Mouse (Mus musculus) forebrain, embryonic 11.5 days (tissue): ENCODE data around the gene Slc25a42. TPM values are rescaled to one million over a fixed set of nuclear protein-coding genes. Genes with fewer than 3 reads are reported as not detected.

Experiments used
- ATAC-seq: fragments of 200-750 bp; cut with Nextera tagmentation; replicated peaks from 2 replicates; pipeline ENCODE4 v1.8.0; 2017; ENCODE audit warnings: moderate TSS enrichment; ENCODE audit not compliant: low FRiP score
- DNase-seq: peaks from one replicate; pipeline ENCODE4 v3.0.0-alpha.2; 2017; ENCODE audit warnings: low spot score
- H3K27ac ChIP-seq: fragments of 300-500 bp; sonication (generic); 2 replicates; pipeline ENCODE4 v1.5.1; 2014; ENCODE audit warnings: low read depth, low read length
- H3K27me3 ChIP-seq: fragments of 300-500 bp; sonication (generic); 2 replicates; pipeline ENCODE4 v1.6.1; 2014; ENCODE audit warnings: mild to moderate bottlenecking, low read length, mixed read lengths; ENCODE audit not compliant: control insufficient read depth, insufficient read depth
- H3K36me3 ChIP-seq: fragments of 300-500 bp; sonication (generic); 2 replicates; pipeline ENCODE4 v1.6.1; 2014; ENCODE audit warnings: mild to moderate bottlenecking, low read length, moderate library complexity, mixed read lengths; ENCODE audit not compliant: control insufficient read depth, insufficient read depth
- H3K4me1 ChIP-seq: fragments of 300-500 bp; sonication (generic); replicated peaks from 2 replicates; pipeline ENCODE4 v1.6.1; 2014; ENCODE audit warnings: low read length, mixed read lengths; ENCODE audit not compliant: control insufficient read depth, insufficient read depth
- H3K4me2 ChIP-seq: fragments of 300-500 bp; sonication (generic); 2 replicates; pipeline ENCODE4 v1.6.1; 2014; ENCODE audit warnings: low read depth, mild to moderate bottlenecking, low read length, moderate library complexity, mixed read lengths; ENCODE audit not compliant: severe bottlenecking
- H3K4me3 ChIP-seq: fragments of 300-500 bp; sonication (generic); 2 replicates; pipeline ENCODE4 v1.5.1; 2014; ENCODE audit warnings: low read depth, low read length
- H3K9ac ChIP-seq: fragments of 300-500 bp; sonication (generic); 2 replicates; pipeline ENCODE4 v1.6.1; 2014; ENCODE audit warnings: low read length
- H3K9me3 ChIP-seq: fragments of 300-500 bp; sonication (generic); 2 replicates; pipeline ENCODE4 v1.6.1; 2016; ENCODE audit warnings: low read length, mixed read lengths; ENCODE audit not compliant: control insufficient read depth
- WGBS: fragments of 180-500 bp; shearing (Covaris S2); extraction: QIAGEN DNeasy Blood & Tissue Kit; methylation state at CpG from one replicate; pipeline ENCODE4 v1.1.7; 2014; 5-methylcytosine and 5-hydroxymethylcytosine counted together
- polyA plus RNA-seq: library from polyadenylated mRNA; unstranded; fragments of >200 nt; fragmentation: Nextera tagmentation; extraction: Ambion mirVana; gene quantifications from 2 replicates; pipeline ENCODE4 v1.2.1, GENCODE M21; 2014

Slc25a42 gene
- polyA plus RNA-seq, 1 experiment from 2014 or later = 1.9 TPM

- ATAC-seq (no peak), DNase-seq (no peak)
- no peak overlapping the region for H3K27ac ChIP-seq
- H3K9ac ChIP-seq = no peak overlapping the region
- no peaks in the 10 kb centered on the region for H3K9me3 ChIP-seq
- 33% methylated on average over 8 of the region's 8 CpGs for WGBS
- peaks cover 4% of the 10 kb centered on the region; the same call in 1 of the 2 replicates for H3K4me1 ChIP-seq
- no peaks in the 10 kb centered on the region for H3K36me3 ChIP-seq
- no peak overlapping the region for H3K4me3 ChIP-seq
- no peak overlapping the region for H3K4me2 ChIP-seq
- peaks cover 10% of the 10 kb centered on the region for H3K27me3 ChIP-seq
Observed at GRCm38 (mm10) chr8:70210538-70210937, 1.6 kb downstream of the Slc25a42 start.

GRCm38 (mm10) chr8:70208130-70208529 is 4.0 kb downstream of the Slc25a42 start:
- Histone ChIP-seq H3K4me3 (no peak overlapping the region), H3K36me3 (no peaks in the 10 kb centered on the region), H3K4me1 (peaks cover 4% of the 10 kb centered on the region; the same call in 1 of the 2 replicates), H3K27ac (no peak overlapping the region), H3K4me2 (no peak overlapping the region), H3K27me3 (peaks cover 10% of the 10 kb centered on the region), H3K9ac (no peak overlapping the region), H3K9me3 (no peaks in the 10 kb centered on the region)
- WGBS = 40% methylated on average over 1 of the region's 1 CpGs
- DNase-seq = no peak
- ATAC-seq = no peak

- no peaks in the 10 kb centered on the region for H3K4me1 ChIP-seq
- H3K9me3 ChIP-seq = no peaks in the 10 kb centered on the region
- no peak for DNase-seq
- H3K9ac ChIP-seq = no peak overlapping the region
- no peak overlapping the region for H3K4me2 ChIP-seq
- H3K27ac ChIP-seq = no peak overlapping the region
- H3K27me3 ChIP-seq = no peaks in the 10 kb centered on the region
- 61% methylated on average over 1 of the region's 1 CpGs for WGBS
- H3K36me3 ChIP-seq = no peaks in the 10 kb centered on the region
- H3K4me3 ChIP-seq = no peak overlapping the region
- no peak for ATAC-seq
Observed at GRCm38 (mm10) chr8:70204757-70205156, 7.3 kb downstream of the Slc25a42 start.

- no peak overlapping the region for H3K4me2 ChIP-seq
- no peak overlapping the region for H3K9ac ChIP-seq
- no peaks in the 10 kb centered on the region for H3K27me3 ChIP-seq
- H3K4me1 ChIP-seq = no peaks in the 10 kb centered on the region
- no peak overlapping the region for H3K4me3 ChIP-seq
- DNase-seq (no peak), ATAC-seq (no peak)
- no peak overlapping the region for H3K27ac ChIP-seq
- H3K36me3 ChIP-seq = no peaks in the 10 kb centered on the region
- H3K9me3 ChIP-seq = no peaks in the 10 kb centered on the region
- WGBS = 74% methylated on average over 4 of the region's 4 CpGs
Observed at GRCm38 (mm10) chr8:70203072-70203471, 9.0 kb downstream of the Slc25a42 start.

- no peaks in the 10 kb centered on the region for H3K4me1 ChIP-seq
- ATAC-seq = no peak
- no peak overlapping the region for H3K27ac ChIP-seq
- H3K36me3 ChIP-seq = no peaks in the 10 kb centered on the region
- no peak overlapping the region for H3K4me3 ChIP-seq
- H3K9ac ChIP-seq = no peak overlapping the region
- H3K4me2 ChIP-seq = no peak overlapping the region
- 89% methylated on average over 3 of the region's 3 CpGs for WGBS
- no peaks in the 10 kb centered on the region for H3K27me3 ChIP-seq
- no peaks in the 10 kb centered on the region for H3K9me3 ChIP-seq
- DNase-seq = no peak
Observed at GRCm38 (mm10) chr8:70201417-70201816, 10.7 kb downstream of the Slc25a42 start.

GRCm38 (mm10) chr8:70200098-70200681 is 11.9 kb downstream of the Slc25a42 start:
- Histone ChIP-seq H3K4me2 (no peak overlapping the region), H3K4me3 (no peak overlapping the region), H3K27ac (no peak overlapping the region), H3K36me3 (no peaks in the 10 kb centered on the region), H3K27me3 (no peaks in the 10 kb centered on the region), H3K9me3 (no peaks in the 10 kb centered on the region), H3K4me1 (no peaks in the 10 kb centered on the region), H3K9ac (peak overlapping the region; percentile 16; the same call in 1 of the 2 replicates)
- ATAC-seq (no peak), DNase-seq (no peak)
- 83% methylated on average over 5 of the region's 5 CpGs for WGBS

GRCm38 (mm10) chr8:70197603-70198002 is 14.5 kb downstream of the Slc25a42 start:
- H3K27ac ChIP-seq = no peak overlapping the region
- no peaks in the 10 kb centered on the region for H3K36me3 ChIP-seq
- ATAC-seq (no peak), DNase-seq (no peak)
- no peak overlapping the region for H3K4me3 ChIP-seq
- no peak overlapping the region for H3K9ac ChIP-seq
- H3K27me3 ChIP-seq = no peaks in the 10 kb centered on the region
- H3K9me3 ChIP-seq = no peaks in the 10 kb centered on the region
- WGBS = 46% methylated on average over 7 of the region's 7 CpGs
- no peaks in the 10 kb centered on the region for H3K4me1 ChIP-seq
- H3K4me2 ChIP-seq = no peak overlapping the region

GRCm38 (mm10) chr8:70195762-70196161 is 16.3 kb downstream of the Slc25a42 start:
- no peak overlapping the region for H3K4me2 ChIP-seq
- H3K4me3 ChIP-seq = no peak overlapping the region
- no peaks in the 10 kb centered on the region for H3K36me3 ChIP-seq
- WGBS = 80% methylated on average over 2 of the region's 2 CpGs
- no peak overlapping the region for H3K9ac ChIP-seq
- no peaks in the 10 kb centered on the region for H3K4me1 ChIP-seq
- DNase-seq (no peak), ATAC-seq (no peak)
- no peaks in the 10 kb centered on the region for H3K27me3 ChIP-seq
- no peak overlapping the region for H3K27ac ChIP-seq
- H3K9me3 ChIP-seq = no peaks in the 10 kb centered on the region

GRCm38 (mm10) chr8:70194191-70194590 is 17.9 kb downstream of the Slc25a42 start:
- ATAC-seq = no peak
- no peak for DNase-seq
- Histone ChIP-seq H3K36me3 (no peaks in the 10 kb centered on the region), H3K27ac (no peak overlapping the region), H3K27me3 (no peaks in the 10 kb centered on the region), H3K4me2 (no peak overlapping the region), H3K4me3 (no peak overlapping the region), H3K9me3 (no peaks in the 10 kb centered on the region), H3K9ac (no peak overlapping the region), H3K4me1 (no peaks in the 10 kb centered on the region)
- WGBS = 82% methylated on average over 3 of the region's 3 CpGs
